Mouse (Mus musculus): Measurements from ENCODE around the gene Rps13.

The Rps13 gene

GRCm38 (mm10) chr7:116292377-116292776, 41.6 kb downstream of the Rps13 start:
- in situ Hi-C loops (cut with MseI, MboI): no loop called here

GRCm38 (mm10) chr7:116290559-116290958, 43.4 kb downstream of the Rps13 start:
- in situ Hi-C loops (cut with MseI, MboI): no loop called here

GRCm38 (mm10) chr7:116288996-116289395, 45.0 kb downstream of the Rps13 start:
- in situ Hi-C loops (cut with MseI, MboI): no loop called here

DNA sequence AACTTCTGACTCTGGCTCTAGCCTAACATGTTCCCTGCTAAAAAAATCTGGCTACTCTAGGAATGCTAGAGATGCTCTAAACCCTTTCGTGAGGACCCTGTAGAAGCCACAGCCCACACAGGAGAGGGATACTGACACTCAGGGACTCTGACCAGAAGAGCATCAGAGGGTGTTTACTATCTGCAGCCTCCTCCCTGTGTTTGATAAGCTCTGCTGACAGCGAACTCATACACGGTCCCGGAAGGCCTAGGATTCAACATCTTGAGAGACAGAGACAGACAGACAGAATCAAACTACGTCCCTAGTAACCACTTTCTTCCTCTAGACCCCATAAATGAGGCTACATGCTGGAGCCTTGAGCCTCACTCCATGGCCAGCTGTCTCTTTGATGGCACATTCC, 46.0 kb downstream of the Rps13 start:
- in situ Hi-C loops (cut with MseI, MboI): no loop called here

DNA sequence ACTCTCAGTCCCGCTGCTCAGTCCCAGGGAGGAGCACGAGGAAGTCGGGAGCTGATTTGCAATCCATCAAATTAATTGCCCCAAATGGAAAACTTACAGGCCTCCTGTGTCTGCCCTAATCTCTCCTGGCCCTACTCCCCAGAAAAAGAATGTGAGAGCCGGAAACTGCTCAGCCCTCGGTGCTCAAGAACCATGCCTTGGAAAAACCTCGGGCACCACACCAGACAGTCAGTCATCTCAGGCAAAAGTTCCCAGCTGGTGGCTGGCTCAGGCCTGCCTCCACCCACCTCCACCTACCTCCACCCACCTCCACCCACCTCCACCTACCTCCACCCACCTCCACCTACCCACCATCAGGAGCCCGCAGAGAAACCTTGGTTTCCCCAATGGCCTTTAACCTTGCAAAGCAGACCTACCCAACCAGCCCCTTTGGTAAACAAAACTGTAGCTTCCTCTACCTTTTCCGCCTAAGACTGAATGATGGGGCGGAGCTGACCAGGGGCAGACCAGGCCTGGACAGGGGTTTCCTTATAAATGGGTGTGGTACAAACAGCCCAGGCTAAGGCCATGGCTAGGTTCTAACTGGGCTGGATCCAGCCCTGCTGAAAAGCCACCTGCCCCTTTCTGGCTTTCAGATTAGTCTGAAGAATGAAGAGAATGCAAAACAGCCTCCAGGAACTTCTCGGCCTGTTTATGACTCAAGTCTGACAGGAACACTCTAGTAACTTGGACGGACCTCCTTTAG, 47.2 kb downstream of the Rps13 start:
- in situ Hi-C loops (cut with MseI, MboI): no loop called here

DNA sequence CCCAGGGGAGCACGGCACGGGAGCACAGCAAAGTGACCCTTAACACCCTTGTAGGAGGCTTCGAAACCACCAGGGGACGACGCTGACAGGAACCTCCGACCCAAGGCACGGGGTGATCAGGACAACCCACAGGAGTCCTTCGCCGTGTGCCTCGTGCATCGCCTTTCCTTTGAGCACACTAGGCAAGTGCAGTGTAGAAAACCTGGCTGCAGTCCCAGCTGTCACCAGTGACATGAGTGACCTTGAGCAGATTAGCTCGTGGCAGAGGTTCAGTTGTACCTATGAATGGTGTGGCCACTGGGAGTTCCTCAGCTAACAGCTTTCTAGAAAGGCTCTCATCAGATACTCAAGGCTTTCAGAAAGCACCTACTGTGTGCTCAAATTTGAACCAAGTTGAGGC, 47.8 kb downstream of the Rps13 start:
- in situ Hi-C loops (cut with MseI, MboI): no loop called here

DNA sequence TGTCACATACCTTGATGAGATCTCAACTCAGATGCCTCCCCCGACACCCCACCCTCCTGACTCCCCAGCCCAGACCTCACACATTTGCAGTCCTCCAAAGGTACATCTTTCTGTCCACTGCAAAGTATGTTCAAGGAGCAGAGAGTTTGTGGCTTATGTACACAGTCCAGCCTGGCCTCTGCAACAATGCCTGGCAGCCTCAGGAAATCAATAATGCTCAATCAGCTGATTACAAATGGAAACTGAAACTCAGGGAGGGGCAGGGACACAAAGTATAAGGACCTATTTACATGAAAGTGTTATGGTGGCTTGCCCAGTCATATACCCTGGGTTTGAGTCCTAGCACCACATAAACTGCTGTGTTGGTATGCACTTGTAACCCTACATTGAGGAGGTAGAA, 48.8 kb downstream of the Rps13 start:
- in situ Hi-C loops (cut with MseI, MboI): no loop called here

- in situ Hi-C loops (cut with MseI, MboI): no loop called here
These were observed 51.2 kb downstream of the Rps13 start for GRCm38 (mm10) chr7:116282755-116283154.

Measured in mouse trophoblast stem cell (cell line).